Mouse (Mus musculus): Measurements from ENCODE around the gene Map3k7. TPM values are rescaled to one million over a fixed set of nuclear protein-coding genes. Genes with fewer than 3 reads are reported as not detected.

Gene Map3k7
- polyA plus RNA-seq, 1 experiment from 2014 or later: 47.0 TPM

- H3K27me3 ChIP-seq (ENCODE audit: poor library complexity, severe bottlenecking): peaks cover 35% of the 10 kb centered on the region
- 35% methylated on average over 9 of the region's 9 CpGs for WGBS
- DNase-seq (ENCODE audit: extremely low spot score, low spot score): no peak
- H3K4me1 ChIP-seq: peaks cover 34% of the 10 kb centered on the region
- H3K9me3 ChIP-seq: no peaks in the 10 kb centered on the region
- no peaks in the 10 kb centered on the region for H3K36me3 ChIP-seq (replicated peaks)
- H3K27ac ChIP-seq: no peak overlapping the region
- no peak overlapping the region for H3K4me3 ChIP-seq
These were observed 25.3 kb upstream of the Map3k7 start for GRCm38 (mm10) chr4:31938416-31939106.

GRCm38 (mm10) chr4:31941616-31942015 is 22.3 kb upstream of the Map3k7 start:
- no peaks in the 10 kb centered on the region for H3K36me3 ChIP-seq (replicated peaks)
- DNase-seq (ENCODE audit: extremely low spot score, low spot score): no peak
- no peak overlapping the region for H3K4me3 ChIP-seq
- no peaks in the 10 kb centered on the region for H3K9me3 ChIP-seq
- WGBS: 79% methylated on average over 4 of the region's 4 CpGs
- H3K4me1 ChIP-seq: peaks cover 23% of the 10 kb centered on the region
- H3K27ac ChIP-seq: no peak overlapping the region
- H3K27me3 ChIP-seq (ENCODE audit: poor library complexity, severe bottlenecking): peaks cover 9% of the 10 kb centered on the region

- Histone ChIP-seq H3K27me3 (ENCODE audit: poor library complexity, severe bottlenecking) (peaks cover 9% of the 10 kb centered on the region), H3K4me3 (no peak overlapping the region), H3K27ac (no peak overlapping the region), H3K36me3 (replicated peaks) (no peaks in the 10 kb centered on the region), H3K9me3 (no peaks in the 10 kb centered on the region), H3K4me1 (peaks cover 9% of the 10 kb centered on the region)
- DNase-seq (ENCODE audit: extremely low spot score, low spot score): no peak
- WGBS: 84% methylated on average over 2 of the region's 2 CpGs
These were observed 20.9 kb upstream of the Map3k7 start for GRCm38 (mm10) chr4:31943045-31943444.

DNA sequence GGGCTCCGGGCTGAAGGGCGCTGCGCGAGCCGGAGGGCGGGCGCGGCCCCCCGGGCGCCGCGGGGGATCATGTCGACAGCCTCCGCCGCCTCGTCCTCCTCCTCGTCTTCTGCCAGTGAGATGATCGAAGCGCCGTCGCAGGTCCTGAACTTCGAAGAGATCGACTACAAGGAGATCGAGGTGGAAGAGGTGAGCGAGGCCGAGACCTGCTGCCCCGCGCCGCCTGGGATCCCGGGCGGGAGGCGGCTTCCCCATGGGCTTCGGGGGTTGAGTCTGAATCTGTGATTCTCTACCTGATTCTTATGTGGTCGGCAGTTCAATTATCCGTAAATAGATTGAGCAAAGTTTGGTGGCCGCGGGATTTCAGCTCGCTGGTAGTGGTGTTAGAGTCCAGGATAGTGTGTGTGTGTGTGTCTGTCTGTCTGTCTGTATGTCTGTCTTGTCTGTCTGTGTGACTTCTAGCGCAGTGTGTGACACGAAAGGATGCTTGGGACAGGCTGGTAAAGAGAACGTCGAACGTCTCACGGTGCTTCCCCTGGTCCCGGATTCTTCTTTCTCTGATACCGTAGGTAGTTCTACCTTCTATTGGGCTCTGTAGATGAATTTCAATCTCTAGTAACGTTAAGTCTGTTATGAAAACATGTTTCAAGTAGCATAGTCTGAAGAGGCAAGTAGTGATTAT is 438 bp downstream of the Map3k7 start:
- no peak for DNase-seq (ENCODE audit: extremely low spot score, low spot score)
- H3K27me3 ChIP-seq (ENCODE audit: poor library complexity, severe bottlenecking): no peaks in the 10 kb centered on the region
- no peaks in the 10 kb centered on the region; the same call in 1 of the 2 replicates for H3K36me3 ChIP-seq (replicated peaks)
- H3K4me3 ChIP-seq: peak overlapping the region; percentile 90
- peaks cover 25% of the 10 kb centered on the region for H3K4me1 ChIP-seq
- no peaks in the 10 kb centered on the region for H3K9me3 ChIP-seq
- 1% methylated on average over 47 of the region's 47 CpGs for WGBS
- H3K27ac ChIP-seq: peak overlapping the region; percentile 97

GRCm38 (mm10) chr4:31965208-31965607 is 1.3 kb downstream of the Map3k7 start:
- Histone ChIP-seq H3K4me3 (peak overlapping the region; percentile 90), H3K27ac (no peak overlapping the region), H3K36me3 (replicated peaks) (no peaks in the 10 kb centered on the region), H3K27me3 (ENCODE audit: poor library complexity, severe bottlenecking) (no peaks in the 10 kb centered on the region), H3K9me3 (no peaks in the 10 kb centered on the region), H3K4me1 (peaks cover 25% of the 10 kb centered on the region)
- WGBS: 61% methylated on average over 2 of the region's 2 CpGs
- DNase-seq (ENCODE audit: extremely low spot score, low spot score): no peak

GRCm38 (mm10) chr4:31971437-31971836 is 7.5 kb downstream of the Map3k7 start:
- H3K4me1 ChIP-seq: no peaks in the 10 kb centered on the region
- DNase-seq (ENCODE audit: extremely low spot score, low spot score): no peak
- H3K27me3 ChIP-seq (ENCODE audit: poor library complexity, severe bottlenecking): no peaks in the 10 kb centered on the region
- H3K4me3 ChIP-seq: no peak overlapping the region
- 89% methylated on average over 1 of the region's 1 CpGs for WGBS
- no peaks in the 10 kb centered on the region for H3K9me3 ChIP-seq
- H3K27ac ChIP-seq: no peak overlapping the region
- peaks cover 6% of the 10 kb centered on the region for H3K36me3 ChIP-seq (replicated peaks)

- 77% methylated on average over 6 of the region's 6 CpGs for WGBS
- Histone ChIP-seq H3K27me3 (ENCODE audit: poor library complexity, severe bottlenecking) (no peaks in the 10 kb centered on the region), H3K9me3 (no peaks in the 10 kb centered on the region), H3K4me1 (no peaks in the 10 kb centered on the region), H3K27ac (no peak overlapping the region), H3K36me3 (replicated peaks) (peaks cover 14% of the 10 kb centered on the region), H3K4me3 (no peak overlapping the region)
- DNase-seq (ENCODE audit: extremely low spot score, low spot score): no peak
These were observed 8.3 kb downstream of the Map3k7 start for GRCm38 (mm10) chr4:31972181-31972580.

- Histone ChIP-seq H3K9me3 (no peaks in the 10 kb centered on the region), H3K4me3 (no peak overlapping the region), H3K36me3 (replicated peaks) (peaks cover 41% of the 10 kb centered on the region), H3K27me3 (ENCODE audit: poor library complexity, severe bottlenecking) (no peaks in the 10 kb centered on the region), H3K4me1 (no peaks in the 10 kb centered on the region), H3K27ac (no peak overlapping the region)
- 73% methylated on average over 3 of the region's 3 CpGs for WGBS
- no peak for DNase-seq (ENCODE audit: extremely low spot score, low spot score)
These were observed 11.5 kb downstream of the Map3k7 start for GRCm38 (mm10) chr4:31975260-31975950.

GRCm38 (mm10) chr4:31981863-31982262 is 18.0 kb downstream of the Map3k7 start:
- Histone ChIP-seq H3K9me3 (no peaks in the 10 kb centered on the region), H3K4me1 (no peaks in the 10 kb centered on the region), H3K36me3 (replicated peaks) (peaks cover 78% of the 10 kb centered on the region), H3K27me3 (ENCODE audit: poor library complexity, severe bottlenecking) (no peaks in the 10 kb centered on the region), H3K27ac (no peak overlapping the region), H3K4me3 (no peak overlapping the region)
- DNase-seq (ENCODE audit: extremely low spot score, low spot score): no peak
- 95% methylated on average over 8 of the region's 8 CpGs for WGBS

DNA sequence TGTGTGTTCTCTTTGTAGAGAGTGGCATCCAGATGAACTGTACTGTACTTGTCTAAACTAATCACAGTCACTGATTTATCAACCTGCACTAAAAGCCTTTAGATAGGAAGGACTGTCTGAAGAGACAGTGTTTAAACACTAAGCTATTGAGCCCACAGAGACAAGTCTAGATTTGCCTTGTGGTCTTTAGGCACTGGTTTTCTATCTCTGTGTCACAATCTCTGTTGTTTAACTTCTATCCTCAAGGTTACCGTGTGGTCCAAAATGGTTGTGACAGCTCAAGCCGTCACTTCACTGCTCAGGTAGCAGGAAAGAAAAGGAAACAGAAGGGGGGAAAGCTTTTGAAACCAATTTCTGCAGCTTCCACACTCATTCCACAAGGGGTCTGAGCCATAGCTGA is 29.5 kb downstream of the Map3k7 start:
- H3K9me3 ChIP-seq: no peaks in the 10 kb centered on the region
- no peaks in the 10 kb centered on the region for H3K27me3 ChIP-seq (ENCODE audit: poor library complexity, severe bottlenecking)
- no peak overlapping the region for H3K27ac ChIP-seq
- peaks cover 79% of the 10 kb centered on the region for H3K36me3 ChIP-seq (replicated peaks)
- no peak overlapping the region for H3K4me3 ChIP-seq
- DNase-seq (ENCODE audit: extremely low spot score, low spot score): no peak
- H3K4me1 ChIP-seq: no peaks in the 10 kb centered on the region
- 91% methylated on average over 2 of the region's 2 CpGs for WGBS

GRCm38 (mm10) chr4:31993865-31994264 is 30.0 kb downstream of the Map3k7 start:
- H3K4me1 ChIP-seq: no peaks in the 10 kb centered on the region
- H3K27ac ChIP-seq: no peak overlapping the region
- no peak overlapping the region for H3K4me3 ChIP-seq
- H3K27me3 ChIP-seq (ENCODE audit: poor library complexity, severe bottlenecking): no peaks in the 10 kb centered on the region
- WGBS: 70% methylated on average over 1 of the region's 1 CpGs
- DNase-seq (ENCODE audit: extremely low spot score, low spot score): no peak
- no peaks in the 10 kb centered on the region for H3K9me3 ChIP-seq
- H3K36me3 ChIP-seq (replicated peaks): peaks cover 75% of the 10 kb centered on the region

DNA sequence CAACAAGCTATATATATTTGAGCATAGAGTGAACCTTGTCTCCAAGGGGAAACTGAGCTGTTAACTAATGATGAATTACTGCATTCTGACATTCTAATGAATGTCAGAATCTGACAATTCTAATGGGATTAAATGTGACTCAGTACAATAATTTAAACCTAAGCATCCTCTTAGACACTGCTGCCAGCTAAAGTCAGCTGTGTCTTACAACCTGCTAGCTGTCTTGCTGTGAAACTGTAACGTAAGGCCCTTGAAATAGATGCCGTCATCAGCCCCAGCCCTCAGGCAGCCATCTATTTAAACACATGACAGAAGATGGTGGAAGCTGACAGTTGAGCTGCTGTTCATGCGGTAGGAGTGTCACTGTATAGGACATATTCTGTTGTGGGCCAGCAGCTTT is 37.6 kb downstream of the Map3k7 start:
- no peak overlapping the region for H3K27ac ChIP-seq
- DNase-seq (ENCODE audit: extremely low spot score, low spot score): no peak
- H3K4me3 ChIP-seq: no peak overlapping the region
- no peaks in the 10 kb centered on the region for H3K27me3 ChIP-seq (ENCODE audit: poor library complexity, severe bottlenecking)
- no peaks in the 10 kb centered on the region for H3K4me1 ChIP-seq
- WGBS: 91% methylated on average over 3 of the region's 3 CpGs
- H3K9me3 ChIP-seq: no peaks in the 10 kb centered on the region
- H3K36me3 ChIP-seq (replicated peaks): peaks cover 61% of the 10 kb centered on the region

All from forebrain, embryonic 10.5 days (tissue).